Mouse (Mus musculus) lung, postnatal 14 days (tissue): Measurements from ENCODE around the gene Cc2d2b.

Experiments
- DNase-seq: peaks from one replicate; pipeline ENCODE4 v3.0.0; 2021

Cc2d2b gene

GRCm38 (mm10) chr19:40760071-40760470 is 11.5 kb downstream of the Cc2d2b start:
- DNase-seq: no peak

DNA sequence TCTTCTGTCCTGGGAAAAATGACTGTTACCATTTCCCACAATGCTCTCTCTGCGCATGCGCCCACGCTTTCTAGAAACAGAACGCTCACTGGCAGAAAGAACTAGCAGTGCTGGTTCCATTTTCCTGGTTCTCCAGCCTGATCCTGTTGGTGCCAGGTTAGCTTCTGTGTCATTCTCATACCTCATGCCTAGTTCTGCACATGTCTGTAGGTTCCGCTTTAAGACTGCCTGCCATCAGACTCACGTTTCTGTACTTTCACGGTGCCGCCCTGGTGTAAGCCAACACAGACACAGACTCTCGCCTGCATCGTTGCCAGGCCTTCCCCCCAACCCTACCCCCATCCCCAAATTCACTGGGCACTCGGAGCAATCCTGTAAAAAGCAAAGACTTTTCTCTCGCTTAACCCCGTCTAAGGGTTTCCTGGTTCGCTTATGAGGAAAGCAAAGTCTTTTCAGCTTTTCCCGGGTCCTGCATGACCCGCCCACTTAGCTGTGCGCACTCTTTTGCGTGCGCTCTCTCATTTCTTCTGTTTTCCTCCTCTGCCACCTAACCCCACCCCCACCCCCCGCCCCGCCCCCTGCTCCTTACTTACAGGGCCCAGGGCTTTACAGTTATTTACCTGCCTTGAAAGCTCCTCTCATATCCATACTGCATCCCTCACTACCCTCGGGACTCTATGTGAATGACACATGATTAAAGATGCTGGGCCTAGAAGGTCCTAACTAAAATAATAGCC is 13.6 kb downstream of the Cc2d2b start:
- peak; percentile 33 for DNase-seq

DNA sequence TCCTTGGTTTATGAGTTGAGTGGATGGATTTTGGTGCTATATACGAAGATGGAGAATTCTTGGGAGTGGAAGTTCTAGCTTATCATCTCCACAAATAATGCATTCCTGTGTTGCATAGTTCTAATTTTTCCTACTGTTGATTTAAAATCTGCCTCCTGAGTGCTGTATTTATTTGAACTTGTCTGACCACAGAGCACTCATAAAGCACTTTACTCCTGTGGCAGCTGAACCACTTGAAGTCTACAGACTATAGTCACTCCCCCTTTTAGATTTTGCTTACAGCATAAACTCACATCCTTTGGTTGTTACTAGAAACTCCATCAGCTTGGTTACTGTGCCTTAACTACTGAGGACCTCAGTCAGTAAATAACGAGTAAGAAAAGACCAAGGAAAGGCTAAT is 18.6 kb downstream of the Cc2d2b start:
- DNase-seq: no peak

- DNase-seq: no peak
Observed at GRCm38 (mm10) chr19:40769341-40769770, 20.8 kb downstream of the Cc2d2b start.

GRCm38 (mm10) chr19:40788004-40788714 is 39.6 kb downstream of the Cc2d2b start:
- DNase-seq: no peak

- DNase-seq: no peak
Observed at GRCm38 (mm10) chr19:40788715-40789084, 40.1 kb downstream of the Cc2d2b start.

GRCm38 (mm10) chr19:40805176-40805737 is 56.7 kb downstream of the Cc2d2b start:
- DNase-seq: no peak

DNA sequence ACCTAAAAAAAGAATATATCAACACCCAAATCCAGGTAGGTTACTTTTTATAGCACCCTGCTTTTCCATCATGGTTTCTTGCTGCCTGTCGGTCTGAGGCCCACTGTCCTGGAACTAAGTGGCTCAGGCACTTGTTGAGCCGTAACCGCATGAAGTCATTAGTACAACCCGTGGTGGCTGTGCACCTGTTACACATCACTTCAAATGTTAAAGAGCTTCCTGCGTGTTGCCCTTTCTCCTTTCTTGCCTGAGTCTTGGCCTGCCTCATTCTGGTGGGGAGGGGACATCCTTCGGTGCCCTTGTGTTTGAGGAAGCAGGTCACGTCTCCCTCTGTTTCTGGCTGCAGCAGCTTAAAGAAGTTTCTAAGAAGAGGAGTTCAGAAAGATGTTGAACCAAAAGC is 61.3 kb downstream of the Cc2d2b start:
- no peak for DNase-seq

- DNase-seq: no peak
Observed at GRCm38 (mm10) chr19:40811840-40812239, 63.3 kb downstream of the Cc2d2b start.

GRCm38 (mm10) chr19:40812778-40813177 is 64.2 kb downstream of the Cc2d2b start:
- DNase-seq: no peak

DNA sequence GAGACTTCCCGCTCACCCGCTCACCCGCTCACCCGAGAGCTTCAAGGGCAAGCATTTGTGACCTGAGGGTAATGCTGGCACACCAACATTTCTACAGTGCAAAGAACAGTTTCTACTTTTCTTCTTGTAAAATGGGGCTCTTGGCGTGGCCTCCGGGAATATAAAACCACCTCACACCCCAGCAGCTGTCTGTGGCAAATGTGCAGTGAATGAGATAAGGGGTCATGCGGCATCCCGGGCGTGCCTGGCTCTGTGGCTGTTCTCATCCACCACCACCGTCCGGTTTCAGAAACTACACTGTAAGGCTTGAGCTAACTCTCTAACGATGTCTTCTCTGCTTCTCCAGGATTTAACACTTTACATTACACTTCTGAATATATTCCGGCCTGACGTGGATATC is 64.8 kb downstream of the Cc2d2b start:
- DNase-seq: no peak

DNA sequence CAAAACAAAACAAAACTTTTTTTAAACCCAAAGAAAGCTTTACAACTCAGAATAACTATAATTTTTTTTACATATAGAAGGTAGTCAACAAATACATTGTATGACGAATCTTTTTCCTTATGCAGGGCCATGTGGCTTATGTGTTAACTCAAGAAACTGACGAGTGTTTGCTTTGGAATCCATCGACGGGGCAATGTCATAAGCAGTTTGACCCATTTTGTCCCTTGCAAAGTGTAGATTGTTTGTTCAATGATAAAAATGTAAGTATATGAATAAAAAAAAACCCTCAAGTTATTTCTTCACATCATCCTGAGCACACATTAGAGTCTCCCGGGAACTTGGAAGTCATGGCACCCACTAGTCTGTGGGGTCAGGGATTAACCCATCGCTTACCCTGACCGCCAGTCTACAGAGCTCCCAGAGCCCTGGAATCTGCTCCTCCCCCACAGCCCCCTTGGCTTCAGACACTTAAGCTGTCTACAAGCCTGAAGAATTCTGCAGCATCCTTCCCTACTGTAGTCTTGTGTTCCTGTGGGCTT is 67.2 kb downstream of the Cc2d2b start:
- no peak for DNase-seq

DNA sequence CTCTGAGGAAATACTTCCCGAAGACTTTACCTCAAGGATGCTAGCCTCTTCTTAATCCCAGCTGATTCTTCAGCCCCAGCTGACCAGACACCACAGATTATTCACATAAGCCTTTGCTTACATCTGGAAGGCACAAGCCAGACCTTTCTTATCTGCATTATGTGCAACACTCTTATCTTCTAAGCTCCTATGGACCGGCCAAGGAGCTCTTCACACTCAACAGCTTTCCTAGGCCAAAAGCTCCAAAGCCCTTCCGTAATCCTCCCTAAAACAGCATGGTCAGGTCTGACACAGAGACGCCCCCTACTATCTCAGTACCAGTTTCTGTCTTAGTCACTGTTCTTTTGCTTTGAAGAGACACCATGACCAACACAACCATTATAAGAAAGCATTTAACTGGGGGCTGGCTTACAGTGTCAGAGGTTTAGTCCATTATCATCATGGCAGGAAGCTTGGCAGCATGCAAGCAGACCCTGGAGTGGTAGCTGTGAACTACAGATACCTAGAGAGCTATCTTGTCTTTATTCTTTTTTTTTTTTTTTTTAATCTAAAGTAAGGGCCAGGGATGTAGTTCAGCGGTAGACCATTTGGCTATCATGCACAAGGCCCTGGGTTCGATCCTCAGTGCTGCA is 69.5 kb downstream of the Cc2d2b start:
- no peak for DNase-seq

DNA sequence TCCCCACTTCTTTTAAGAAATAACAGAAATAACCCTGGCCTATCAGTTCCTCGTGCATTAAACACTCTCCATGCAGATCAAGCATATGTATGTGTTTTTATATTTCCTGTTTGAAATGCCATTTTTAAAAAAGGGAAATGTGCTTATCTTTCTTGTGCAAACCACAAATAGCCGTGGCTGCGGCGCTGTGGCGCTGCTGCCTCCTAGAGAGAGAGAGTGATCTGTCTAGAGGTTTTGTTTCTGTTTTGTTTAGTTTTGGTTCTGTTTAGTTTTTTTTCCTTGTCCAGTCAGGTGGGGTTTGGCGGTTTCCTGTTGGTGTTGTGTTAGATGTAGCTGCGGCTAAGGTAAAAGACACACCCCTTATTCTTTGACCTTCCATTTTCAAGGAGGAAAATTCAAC is 70.2 kb downstream of the Cc2d2b start:
- DNase-seq: no peak

DNA sequence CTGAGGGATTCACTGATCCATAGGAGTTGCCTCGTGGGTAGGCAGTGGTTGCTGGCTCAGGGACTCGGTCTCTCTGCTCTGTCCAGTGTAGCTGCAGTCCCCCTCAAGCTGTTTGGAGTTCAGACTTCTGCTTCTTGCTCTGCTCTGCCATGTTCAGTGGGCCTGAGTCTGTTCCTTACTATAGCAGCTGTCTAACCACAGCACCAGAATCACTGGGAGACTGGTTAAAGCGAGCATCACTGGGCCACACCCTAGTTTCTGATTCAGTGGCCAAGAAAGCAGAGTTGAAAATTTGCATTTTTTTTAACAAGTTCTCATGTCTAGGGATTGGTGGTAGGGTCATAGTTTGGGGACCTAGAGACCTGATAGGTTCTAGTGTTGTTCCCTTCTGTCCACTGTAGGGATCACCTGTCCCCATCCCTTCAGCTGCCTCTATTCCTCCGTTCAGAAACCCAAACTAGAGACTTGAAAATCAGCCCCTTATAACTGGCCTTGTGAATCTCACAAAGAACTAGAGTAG is 72.8 kb downstream of the Cc2d2b start:
- DNase-seq: no peak

DNA sequence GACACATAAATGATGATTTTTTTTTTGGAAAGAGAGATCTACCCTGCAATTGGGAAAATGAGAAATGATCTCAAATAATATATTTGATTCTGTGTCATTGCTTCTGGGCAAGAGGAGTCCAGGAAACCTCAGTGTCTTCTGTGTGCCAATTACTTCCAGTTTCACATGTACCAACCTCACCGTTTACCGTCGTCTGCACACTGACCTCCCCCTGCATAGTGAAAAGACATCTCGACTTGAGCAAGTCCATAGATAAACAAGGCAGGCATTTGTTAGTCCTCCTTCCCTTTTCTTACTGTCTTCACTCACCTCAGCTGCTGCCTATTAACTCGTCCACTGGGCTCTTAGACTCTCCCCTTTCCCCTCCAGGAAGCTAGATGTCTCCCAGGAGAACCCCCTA is 77.1 kb downstream of the Cc2d2b start:
- no peak for DNase-seq

DNA sequence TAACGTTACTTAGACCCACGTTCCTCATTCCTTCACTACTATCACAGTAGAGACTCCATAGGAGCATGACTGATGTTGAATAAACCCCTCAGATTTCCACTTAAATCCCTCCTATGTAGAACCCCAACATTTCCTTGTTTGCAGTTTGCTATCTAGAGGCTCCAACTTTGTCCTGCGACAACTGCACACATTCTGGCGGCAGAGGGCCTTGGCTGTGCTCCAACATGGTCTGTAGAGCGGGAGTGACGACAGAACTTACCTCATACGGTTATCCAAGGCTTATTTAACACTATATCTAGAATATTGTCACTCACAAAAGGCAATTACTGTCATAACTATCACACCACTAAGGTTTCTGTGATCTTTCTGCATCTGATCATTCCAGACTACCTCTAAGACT is 78.2 kb downstream of the Cc2d2b start:
- no peak for DNase-seq

GRCm38 (mm10) chr19:40830198-40830597 is 81.6 kb downstream of the Cc2d2b start:
- no peak for DNase-seq

- DNase-seq: peak; percentile 93
Observed at GRCm38 (mm10) chr19:40830703-40831415, 82.3 kb downstream of the Cc2d2b start, which contains the start of gene Ccnj. Gene Ccnj (plus strand): TSS chr19:40831279.

- DNase-seq: peak; percentile 53
Observed at GRCm38 (mm10) chr19:40831416-40832201, 83.1 kb downstream of the Cc2d2b start.

GRCm38 (mm10) chr19:40832361-40832760 is 83.8 kb downstream of the Cc2d2b start:
- DNase-seq: no peak

DNA sequence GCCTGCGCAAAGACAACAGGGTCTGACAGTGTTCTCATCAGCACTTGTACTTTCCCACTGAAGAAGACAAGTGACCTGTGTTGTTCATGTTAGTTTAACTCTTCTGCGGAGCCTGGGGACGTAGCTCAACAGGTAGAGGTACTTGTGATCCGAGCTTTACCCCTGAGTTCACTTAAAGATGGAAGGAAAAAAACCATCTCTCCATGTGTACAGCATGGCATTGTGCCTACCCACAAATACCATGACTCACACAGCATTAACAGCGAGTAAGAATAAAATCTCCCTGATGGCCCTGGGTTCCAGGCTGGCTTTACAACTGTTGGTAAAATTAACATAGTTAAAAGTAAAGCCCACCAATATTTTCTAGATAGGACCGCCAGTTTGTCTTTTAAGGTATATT is 85.9 kb downstream of the Cc2d2b start:
- no peak for DNase-seq
